Mouse (Mus musculus) CD8-positive naive resting alpha-beta T cell, adult 2 months (primary cell): ENCODE measurements around the gene Gm20896.
"Not testable (repeated sequence)": the region's sequence is repeated elsewhere in the genome, so short reads cannot be mapped to it uniquely, and the experiment has no call there.

ENCODE experiments used
- DNase-seq, 2 experiments: peaks; one replicate each; pipeline ENCODE4 v3.0.0; 2022; ENCODE audit warnings: low read depth in 2 of 2, low spot score in 2 of 2

The Gm20896 gene

DNA sequence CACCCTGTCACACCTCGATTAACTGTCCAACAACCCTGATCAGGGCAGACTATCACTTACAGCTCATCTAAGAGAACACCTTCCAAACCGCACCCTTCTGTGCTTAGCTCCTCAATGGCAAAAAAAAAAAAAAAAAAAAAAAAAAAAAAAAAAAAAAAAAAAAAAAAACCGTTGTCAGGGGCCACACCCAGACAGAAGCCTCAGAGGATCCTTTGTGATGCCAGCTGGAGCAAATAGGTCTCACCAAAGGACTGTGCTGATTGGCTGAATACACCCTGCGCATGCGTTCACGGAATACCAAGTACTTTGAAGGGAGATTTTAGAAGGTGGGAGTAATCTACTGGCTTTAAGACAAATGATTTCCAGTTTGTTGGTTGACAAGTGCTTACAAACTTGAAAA is at the start of gene Gm20896:
Gene Gm20896, minus strand, starts transcription at position 101 of the 400 bp plus-strand sequence.
- not testable (repeated sequence) for DNase-seq
